Mouse (Mus musculus) kidney, postnatal 4 days (tissue): ENCODE measurements at regions not wholly inside any gene's neighbourhood (a gene's known extent, or its start where the extent isn't known, plus 50 kb on each side); places are given as distances from the start of the nearest gene placed in this dataset.

Experiments
- DNase-seq, 2 experiments: peaks; one replicate each; pipeline ENCODE4 v3.0.0; 2021; ENCODE audit warnings: mixed read lengths in 2 of 2

GRCm38 (mm10) chr2:160587015-160587835 is 58.5 kb upstream of the Top1 start:
- no peak for DNase-seq

GRCm38 (mm10) chr2:160588401-160588800 is 57.3 kb upstream of the Top1 start:
- no peak for DNase-seq

GRCm38 (mm10) chr2:160590209-160590910 is 55.3 kb upstream of the Top1 start:
- DNase-seq, result no peak

DNA sequence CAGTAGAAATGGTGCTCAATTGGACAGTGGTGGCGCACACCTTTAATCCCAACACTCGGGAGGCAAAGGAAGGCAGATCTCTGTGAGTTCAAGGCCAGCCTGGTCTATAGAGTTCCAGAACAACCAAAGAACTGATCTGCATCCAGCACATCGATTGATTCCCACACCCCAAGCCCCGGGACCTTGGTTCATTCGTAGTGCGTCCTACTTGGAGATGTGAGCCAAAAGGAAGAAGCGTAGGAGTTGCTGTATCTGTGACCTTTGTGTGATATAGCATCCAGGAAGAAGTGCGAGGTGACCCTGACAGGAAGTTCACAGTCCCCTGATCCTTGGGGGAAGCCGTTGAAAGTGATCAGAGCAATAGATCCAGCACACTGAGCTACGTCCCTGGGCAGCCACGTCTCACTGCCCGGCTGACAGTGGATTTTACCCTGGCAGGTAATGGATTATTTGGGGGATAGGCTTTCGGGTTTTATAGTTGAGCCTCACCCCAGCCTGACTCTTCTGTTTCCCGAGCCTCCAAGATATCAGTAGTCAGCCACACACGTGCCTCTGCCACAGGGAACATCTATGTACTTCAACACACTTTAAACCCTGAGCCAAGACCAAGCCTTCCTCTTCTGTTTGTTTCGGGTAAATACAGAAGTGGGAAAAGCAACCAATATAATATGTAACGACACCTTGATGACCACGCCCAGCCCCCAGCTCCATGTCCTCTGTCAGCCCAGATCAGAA is 54.1 kb upstream of the Top1 start:
- DNase-seq, result no peak

GRCm38 (mm10) chr2:160593035-160593434 is 52.7 kb upstream of the Top1 start:
- peak; percentile 87 for DNase-seq
